Mouse (Mus musculus) MEL (cell line): Measurements from ENCODE around the gene Inpp4b. TPM values are rescaled to one million over a fixed set of nuclear protein-coding genes. Genes with fewer than 3 reads are reported as not detected.
A peak's percentile ranks its signal among the peaks of the same experiment; 100 is the strongest.
"Not testable (repeated sequence)": the region's sequence is repeated elsewhere in the genome, so short reads cannot be mapped to it uniquely, and the experiment has no call there.

ENCODE experiments used
- DNase-seq: peaks from one replicate; pipeline ENCODE4 v3.0.0; 2011; ENCODE audit warnings: low read depth, low spot score
- H3K27ac ChIP-seq: 2 replicates; pipeline ENCODE4 v1.5.1; 2012; ENCODE audit warnings: low read depth, mild to moderate bottlenecking, control low read depth, low read length, moderate library complexity; ENCODE audit not compliant: control insufficient read depth
- H3K27me3 ChIP-seq, 2 experiments: fragments of 150-350 bp in 1 of 2; sonication (generic) in 1 of 2; 2 replicates each; pipeline ENCODE4 v1.6.1; 2012; ENCODE audit warnings: low read length in 2 of 2, mild to moderate bottlenecking in 2 of 2, improper control_type of control experiment in 1 of 2, moderate library complexity in 1 of 2; ENCODE audit not compliant: insufficient read depth in 2 of 2, control insufficient read depth in 1 of 2
- H3K36me3 ChIP-seq, 2 experiments: 2 replicates each; pipeline ENCODE4 v1.6.1; 2012 to 2014; ENCODE audit warnings: low read length in 2 of 2, improper control_type of control experiment in 1 of 2, inconsistent platforms in 1 of 2, mild to moderate bottlenecking in 1 of 2; ENCODE audit not compliant: insufficient read depth in 2 of 2, control insufficient read depth in 1 of 2
- H3K4me1 ChIP-seq, 2 experiments: fragments of 150-350 bp in 1 of 2; sonication (generic) in 1 of 2; 2 replicates each; pipeline ENCODE4 v1.6.1; 2012; ENCODE audit warnings: low read length in 2 of 2, improper control_type of control experiment in 1 of 2, mild to moderate bottlenecking in 1 of 2; ENCODE audit not compliant: insufficient read depth in 2 of 2, control insufficient read depth in 1 of 2
- H3K4me3 ChIP-seq, 2 experiments: fragments of 150-350 bp in 1 of 2; sonication (generic) in 1 of 2; 2 replicates each; pipeline ENCODE4 v1.5.1; 2012; ENCODE audit warnings: low read depth in 2 of 2, low read length in 2 of 2, mild to moderate bottlenecking in 2 of 2, moderate library complexity in 2 of 2, control low read depth in 1 of 2, improper control_type of control experiment in 1 of 2; ENCODE audit not compliant: control insufficient read depth in 1 of 2, insufficient read depth in 1 of 2
- H3K79me2 ChIP-seq: 2 replicates; pipeline ENCODE4 v1.6.1; 2012; ENCODE audit warnings: mild to moderate bottlenecking, low read length, moderate library complexity; ENCODE audit not compliant: control insufficient read depth, poor library complexity, insufficient read depth
- H3K9ac ChIP-seq: 2 replicates; pipeline ENCODE4 v1.6.1; 2012; ENCODE audit warnings: low read depth, mild to moderate bottlenecking, control low read depth, low read length, moderate library complexity; ENCODE audit not compliant: control insufficient read depth, poor library complexity, severe bottlenecking
- H3K9me3 ChIP-seq: fragments of 150-350 bp; sonication (generic); replicated peaks from 2 replicates; pipeline ENCODE4 v1.6.1; 2012; ENCODE audit warnings: mild to moderate bottlenecking, low read length, improper control_type of control experiment, moderate library complexity; ENCODE audit not compliant: insufficient read depth
- CTCF ChIP-seq, 3 experiments: IDR thresholded peaks in 2 of 3; conservative IDR thresholded peaks in 1 of 3; 2 replicates each; pipeline ENCODE4 v1.5.1; 2011 to 2012; ENCODE audit warnings: low read length in 3 of 3, low read depth in 2 of 3, mild to moderate bottlenecking in 2 of 3, improper control_type of control experiment in 1 of 3, inconsistent platforms in 1 of 3, mixed read lengths in 1 of 3, moderate library complexity in 1 of 3; ENCODE audit not compliant: control insufficient read depth in 1 of 3, insufficient read depth in 1 of 3, poor library complexity in 1 of 3, severe bottlenecking in 1 of 3
- ETS1 ChIP-seq: IDR thresholded peaks from 2 replicates; pipeline ENCODE4 v1.6.1; 2012; ENCODE audit warnings: low read depth, mild to moderate bottlenecking, inconsistent platforms, low read length, improper control_type of control experiment, moderate library complexity
- GABPA ChIP-seq: IDR thresholded peaks from 2 replicates; pipeline ENCODE4 v1.6.1; 2012; ENCODE audit warnings: low read depth, mild to moderate bottlenecking, inconsistent platforms, low read length, improper control_type of control experiment, moderate library complexity
- GATA1 ChIP-seq: IDR thresholded peaks from 2 replicates; pipeline ENCODE4 v1.6.1; 2011; ENCODE audit warnings: low read depth, low read length, improper control_type of control experiment
- MAFK ChIP-seq: IDR thresholded peaks from 2 replicates; pipeline ENCODE4 v1.6.1; 2011; ENCODE audit warnings: low read depth, mild to moderate bottlenecking, low read length, improper control_type of control experiment, borderline replicate concordance
- MAX ChIP-seq: IDR thresholded peaks from 2 replicates; pipeline ENCODE4 v1.6.1; 2011; ENCODE audit warnings: low read length, improper control_type of control experiment
- RAD21 ChIP-seq: IDR thresholded peaks from 2 replicates; pipeline ENCODE4 v1.6.1; 2011; ENCODE audit warnings: mild to moderate bottlenecking, low read depth, low read length, improper control_type of control experiment
- SMC3 ChIP-seq: IDR thresholded peaks from 2 replicates; pipeline ENCODE4 v1.6.1; 2011; ENCODE audit warnings: low read depth, low read length, improper control_type of control experiment
- ZC3H11A ChIP-seq: IDR thresholded peaks from 2 replicates; pipeline ENCODE4 v1.6.1; 2012; ENCODE audit warnings: low read depth, mild to moderate bottlenecking, inconsistent platforms, low read length, improper control_type of control experiment
- ZNF384 ChIP-seq: IDR thresholded peaks from 2 replicates; pipeline ENCODE4 v1.6.1; 2012; ENCODE audit warnings: low read depth, mild to moderate bottlenecking, inconsistent platforms, low read length, improper control_type of control experiment
- polyA plus RNA-seq, 2 experiments: library from polyadenylated mRNA; stranded (reverse) in 1 of 2; unstranded in 1 of 2; fragments of >175 nt in 1 of 2; fragments of >200 nt in 1 of 2; gene quantifications; 2 replicates each; pipeline versions ENCODE4 v1.2.1 to v1.2.4; 2012; ENCODE audit warnings: low replicate concordance in 2 of 2, low read depth in 1 of 2; ENCODE audit not compliant: insufficient read length in 2 of 2, insufficient read depth in 1 of 2, missing spikeins in 1 of 2
- total RNA-seq: library from RNA; depleted of rRNA; stranded (reverse); fragments of 300-350 nt; gene quantifications from 2 replicates; pipeline ENCODE4 v1.2.3, GENCODE M21; 2012

Gene Inpp4b
- total and polyA plus RNA-seq, 3 experiments = 12.3 to 26.9 (median 13.6) TPM

DNA sequence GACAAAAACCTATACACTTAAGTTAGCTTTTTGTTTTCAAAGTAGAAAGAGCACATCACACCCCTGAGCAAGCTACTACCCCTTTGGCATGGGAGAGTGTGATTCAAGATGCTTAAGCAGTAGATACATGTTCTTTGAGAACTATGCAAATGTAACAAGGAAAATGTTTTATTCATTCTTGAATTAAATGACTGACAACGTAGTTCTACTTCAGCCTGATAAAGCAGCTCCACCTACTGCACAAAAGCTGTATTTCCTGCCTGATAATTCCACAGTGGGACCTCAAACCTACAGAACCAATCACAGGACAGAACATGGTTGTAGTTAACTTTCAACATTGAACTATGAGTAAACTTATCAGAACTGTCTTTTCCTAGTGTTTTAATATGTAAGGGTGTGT is 686.5 kb downstream of the Inpp4b start:
- TF ChIP-seq ZC3H11A (peak; percentile 81), GATA1 (peak; percentile 38; the same call in 1 of the 2 replicates), MAX (no peak), GABPA (no peak), SMC3 (peak; percentile 78), CTCF (IDR thresholded peaks at IDR 0.05 in 2 of 3, conservative IDR thresholded peaks at IDR 0.05 in 1 of 3; ENCODE audit: control insufficient read depth in 1 of 3, insufficient read depth in 1 of 3, low read depth in 2 of 3, low read length in 3 of 3, poor library complexity in 1 of 3, severe bottlenecking in 1 of 3) (peak in 2 of 3 experiments; percentile 53 to 78; a peak in 4 of 6 replicates), RAD21 (peak; percentile 88), ETS1 (no peak)
- no peak overlapping the region for H3K4me3 ChIP-seq
- 0 out of 2 replicates have a peak overlapping the region, but pooled peaks have one; percentile 29 for H3K9ac ChIP-seq
- no peaks in the 10 kb centered on the region for H3K79me2 ChIP-seq
- H3K27ac ChIP-seq = no peak overlapping the region
- no peaks in the 10 kb centered on the region for H3K27me3 ChIP-seq
- DNase-seq = peak; percentile 72
- peaks cover 0 to 15% of the 10 kb centered on the region in 2 experiments; a peak in 3 of 4 replicates for H3K36me3 ChIP-seq
- peaks cover 6 to 7% of the 10 kb centered on the region in 2 experiments for H3K4me1 ChIP-seq
- no peaks in the 10 kb centered on the region for H3K9me3 ChIP-seq

GRCm38 (mm10) chr8:82032035-82032434 is 689.7 kb downstream of the Inpp4b start:
- H3K4me3 ChIP-seq = not testable (repeated sequence)

GRCm38 (mm10) chr8:82054030-82054429 is 711.7 kb downstream of the Inpp4b start:
- H3K4me1 ChIP-seq = no peaks in the 10 kb centered on the region
- H3K27me3 ChIP-seq = no peaks in the 10 kb centered on the region

More at GRCm38 (mm10) chr8:82032035-82032434, 689.7 kb downstream of the Inpp4b start:
- peak; percentile 35 for DNase-seq
- TF ChIP-seq SMC3 (peak; percentile 65), ZC3H11A (peak; percentile 35; the same call in 1 of the 2 replicates), CTCF (IDR thresholded peaks at IDR 0.05 in 2 of 3, conservative IDR thresholded peaks at IDR 0.05 in 1 of 3; ENCODE audit: control insufficient read depth in 1 of 3, insufficient read depth in 1 of 3, low read depth in 2 of 3, low read length in 3 of 3, poor library complexity in 1 of 3, severe bottlenecking in 1 of 3) (peak in 2 of 3 experiments; percentile 32 to 46; a peak in 3 of 6 replicates), RAD21 (peak; percentile 48)
- not testable (repeated sequence) for H3K27ac ChIP-seq, H3K79me2 ChIP-seq, H3K9ac ChIP-seq, H3K9me3 ChIP-seq, H3K4me1 ChIP-seq, H3K27me3 ChIP-seq
- H3K36me3 ChIP-seq = peaks cover 0 to 15% of the 10 kb centered on the region in 2 experiments; a peak in 3 of 4 replicates

More at GRCm38 (mm10) chr8:82054030-82054429, 711.7 kb downstream of the Inpp4b start:
- H3K9me3 ChIP-seq = no peaks in the 10 kb centered on the region
- no peak for DNase-seq
- H3K9ac ChIP-seq = no peak overlapping the region
- H3K27ac ChIP-seq = no peak overlapping the region
- TF ChIP-seq MAFK (no peak), ZNF384 (0 out of 2 replicates have a peak, but pooled peaks have one; percentile 17)
- H3K79me2 ChIP-seq = no peaks in the 10 kb centered on the region
- H3K36me3 ChIP-seq = no peaks in the 10 kb centered on the region
- H3K4me3 ChIP-seq = no peak overlapping the region
